Mouse (Mus musculus): ENCODE measurements at regions not wholly inside any gene's neighbourhood (a gene's known extent, or its start where the extent isn't known, plus 50 kb on each side); places are given as distances from the start of the nearest gene placed in this dataset.
"Not testable (repeated sequence)": the region's sequence is repeated elsewhere in the genome, so short reads cannot be mapped to it uniquely, and the experiment has no call there.

GRCm38 (mm10) chr12:21680026-21680425 lies 262.6 kb upstream of the Ywhaq start:
- H3K9me3 ChIP-seq (ENCODE audit: control insufficient read depth, low read length); ATAC-seq (replicated peaks; ENCODE audit: low FRiP score, low TSS enrichment, low read depth); DNase-seq (ENCODE audit: low spot score); H3K4me2 ChIP-seq (ENCODE audit: low read length); H3K4me1 ChIP-seq (replicated peaks; ENCODE audit: control insufficient read depth, insufficient read depth, low read length); H3K27me3 ChIP-seq (replicated peaks; ENCODE audit: control insufficient read depth, insufficient read depth, low read length); H3K27ac ChIP-seq (ENCODE audit: low read depth); H3K36me3 ChIP-seq (ENCODE audit: control insufficient read depth, insufficient read depth, low read length); H3K4me3 ChIP-seq (ENCODE audit: low read depth, low read length); H3K9ac ChIP-seq (ENCODE audit: low read length): not testable (repeated sequence)
- 27% methylated on average over 3 of the region's 4 CpGs for WGBS

GRCm38 (mm10) chr12:21649381-21649780 lies 231.9 kb upstream of the Ywhaq start:
- not testable (repeated sequence) for H3K4me2 ChIP-seq (ENCODE audit: low read length); DNase-seq (ENCODE audit: low spot score); H3K27ac ChIP-seq (ENCODE audit: low read depth); H3K9ac ChIP-seq (ENCODE audit: low read length); H3K4me3 ChIP-seq (ENCODE audit: low read depth, low read length); H3K4me1 ChIP-seq (replicated peaks; ENCODE audit: control insufficient read depth, insufficient read depth, low read length); H3K36me3 ChIP-seq (ENCODE audit: control insufficient read depth, insufficient read depth, low read length); ATAC-seq (replicated peaks; ENCODE audit: low FRiP score, low TSS enrichment, low read depth); H3K27me3 ChIP-seq (replicated peaks; ENCODE audit: control insufficient read depth, insufficient read depth, low read length)
- peaks cover 17% of the 10 kb centered on the region for H3K9me3 ChIP-seq (ENCODE audit: control insufficient read depth, low read length)
- 89% methylated on average over 8 of the region's 8 CpGs for WGBS

GRCm38 (mm10) chr12:21613781-21614180 lies 196.3 kb upstream of the Ywhaq start:
- H3K27me3 ChIP-seq (replicated peaks; ENCODE audit: control insufficient read depth, insufficient read depth, low read length); H3K9me3 ChIP-seq (ENCODE audit: control insufficient read depth, low read length); H3K9ac ChIP-seq (ENCODE audit: low read length); H3K36me3 ChIP-seq (ENCODE audit: control insufficient read depth, insufficient read depth, low read length); H3K4me1 ChIP-seq (replicated peaks; ENCODE audit: control insufficient read depth, insufficient read depth, low read length); H3K27ac ChIP-seq (ENCODE audit: low read depth); ATAC-seq (replicated peaks; ENCODE audit: low FRiP score, low TSS enrichment, low read depth); H3K4me2 ChIP-seq (ENCODE audit: low read length); H3K4me3 ChIP-seq (ENCODE audit: low read depth, low read length): not testable (repeated sequence)
- peak; percentile 97 for DNase-seq (ENCODE audit: low spot score)
- 19% methylated on average over 2 of the region's 2 CpGs for WGBS

GRCm38 (mm10) chr12:21568415-21569040 lies 151.1 kb upstream of the Ywhaq start:
- DNase-seq (ENCODE audit: low spot score) (no peak), ATAC-seq (replicated peaks; ENCODE audit: low FRiP score, low TSS enrichment, low read depth) (no peak)
- no peak overlapping the region for H3K9ac ChIP-seq (ENCODE audit: low read length)
- WGBS: 68% methylated on average over 7 of the region's 7 CpGs
- H3K9me3 ChIP-seq (ENCODE audit: control insufficient read depth, low read length): no peaks in the 10 kb centered on the region
- H3K4me3 ChIP-seq (ENCODE audit: low read depth, low read length): no peak overlapping the region
- H3K27ac ChIP-seq (ENCODE audit: low read depth): no peak overlapping the region
- H3K4me1 ChIP-seq (replicated peaks; ENCODE audit: control insufficient read depth, insufficient read depth, low read length): no peaks in the 10 kb centered on the region
- no peak overlapping the region for H3K4me2 ChIP-seq (ENCODE audit: low read length)
- no peaks in the 10 kb centered on the region for H3K36me3 ChIP-seq (ENCODE audit: control insufficient read depth, insufficient read depth, low read length)
- H3K27me3 ChIP-seq (replicated peaks; ENCODE audit: control insufficient read depth, insufficient read depth, low read length): no peaks in the 10 kb centered on the region

DNA sequence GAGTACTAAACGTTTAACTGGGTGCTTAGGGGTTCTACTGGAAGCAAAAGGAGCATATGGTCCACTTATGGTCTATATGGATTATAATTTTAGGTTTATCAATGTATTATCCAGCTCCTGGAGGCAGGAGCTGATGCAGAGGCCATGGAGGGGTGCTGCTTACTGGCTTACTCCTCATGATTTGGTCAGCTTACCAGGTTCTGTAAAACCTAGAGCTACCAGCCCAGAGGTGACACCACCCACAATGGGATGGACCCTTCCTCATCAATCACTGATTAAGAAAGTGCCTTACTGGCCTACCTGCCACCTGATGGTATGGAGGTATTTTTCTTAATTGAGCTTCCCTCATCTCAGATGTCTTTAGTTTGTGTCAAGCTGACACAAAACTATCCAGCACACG lies 126.5 kb upstream of the Ywhaq start:
- H3K4me2 ChIP-seq (ENCODE audit: low read length); H3K9ac ChIP-seq (ENCODE audit: low read length); ATAC-seq (replicated peaks; ENCODE audit: low FRiP score, low TSS enrichment, low read depth); DNase-seq (ENCODE audit: low spot score); H3K4me3 ChIP-seq (ENCODE audit: low read depth, low read length); H3K9me3 ChIP-seq (ENCODE audit: control insufficient read depth, low read length); H3K4me1 ChIP-seq (replicated peaks; ENCODE audit: control insufficient read depth, insufficient read depth, low read length); H3K36me3 ChIP-seq (ENCODE audit: control insufficient read depth, insufficient read depth, low read length); H3K27ac ChIP-seq (ENCODE audit: low read depth); H3K27me3 ChIP-seq (replicated peaks; ENCODE audit: control insufficient read depth, insufficient read depth, low read length): not testable (repeated sequence)
- WGBS: 64% methylated on average over 2 of the region's 2 CpGs

GRCm38 (mm10) chr12:21543153-21543894 lies 125.9 kb upstream of the Ywhaq start:
- not testable (repeated sequence) for H3K4me1 ChIP-seq (replicated peaks; ENCODE audit: control insufficient read depth, insufficient read depth, low read length); H3K27ac ChIP-seq (ENCODE audit: low read depth); H3K9me3 ChIP-seq (ENCODE audit: control insufficient read depth, low read length); H3K27me3 ChIP-seq (replicated peaks; ENCODE audit: control insufficient read depth, insufficient read depth, low read length); H3K36me3 ChIP-seq (ENCODE audit: control insufficient read depth, insufficient read depth, low read length)
- Histone ChIP-seq H3K4me3 (ENCODE audit: low read depth, low read length) (peak overlapping the region; percentile 44), H3K4me2 (ENCODE audit: low read length) (peak overlapping the region; percentile 52), H3K9ac (ENCODE audit: low read length) (peak overlapping the region; percentile 34)
- WGBS: 2% methylated on average over 34 of the region's 34 CpGs
- peak; percentile 86 for DNase-seq (ENCODE audit: low spot score)
- ATAC-seq (replicated peaks; ENCODE audit: low FRiP score, low TSS enrichment, low read depth): peak; percentile 94

GRCm38 (mm10) chr12:21531766-21532165 lies 114.3 kb upstream of the Ywhaq start:
- no peaks in the 10 kb centered on the region for H3K36me3 ChIP-seq (ENCODE audit: control insufficient read depth, insufficient read depth, low read length)
- H3K27me3 ChIP-seq (replicated peaks; ENCODE audit: control insufficient read depth, insufficient read depth, low read length): no peaks in the 10 kb centered on the region
- ATAC-seq (replicated peaks; ENCODE audit: low FRiP score, low TSS enrichment, low read depth) (no peak), DNase-seq (ENCODE audit: low spot score) (no peak)
- H3K4me1 ChIP-seq (replicated peaks; ENCODE audit: control insufficient read depth, insufficient read depth, low read length): no peaks in the 10 kb centered on the region
- H3K9ac ChIP-seq (ENCODE audit: low read length): no peak overlapping the region
- H3K4me2 ChIP-seq (ENCODE audit: low read length): no peak overlapping the region
- H3K9me3 ChIP-seq (ENCODE audit: control insufficient read depth, low read length): no peaks in the 10 kb centered on the region
- no peak overlapping the region for H3K27ac ChIP-seq (ENCODE audit: low read depth)
- WGBS: 80% methylated on average over 3 of the region's 3 CpGs
- no peak overlapping the region for H3K4me3 ChIP-seq (ENCODE audit: low read depth, low read length)

DNA sequence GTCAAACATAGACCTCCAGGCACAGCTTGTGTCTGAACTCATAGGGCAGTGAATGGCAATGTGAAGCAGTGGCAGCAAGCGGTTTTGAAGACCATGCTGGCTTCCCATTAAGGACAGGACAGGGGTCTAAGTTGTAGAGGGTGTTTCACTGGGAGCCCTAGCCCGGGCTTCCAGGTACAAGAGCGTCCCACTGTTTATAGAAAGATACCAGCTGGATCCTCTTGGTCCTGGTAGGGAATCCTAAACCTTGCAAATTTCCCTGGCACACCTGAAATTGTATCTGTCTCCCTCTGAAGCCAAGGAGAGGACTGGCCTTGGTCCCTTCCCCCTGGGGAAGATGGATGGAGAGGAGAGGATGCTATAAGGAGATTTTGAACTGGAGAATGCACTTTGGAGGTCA lies 111.9 kb upstream of the Ywhaq start:
- 85% methylated on average over 3 of the region's 3 CpGs for WGBS
- not testable (repeated sequence) for DNase-seq (ENCODE audit: low spot score)

DNA sequence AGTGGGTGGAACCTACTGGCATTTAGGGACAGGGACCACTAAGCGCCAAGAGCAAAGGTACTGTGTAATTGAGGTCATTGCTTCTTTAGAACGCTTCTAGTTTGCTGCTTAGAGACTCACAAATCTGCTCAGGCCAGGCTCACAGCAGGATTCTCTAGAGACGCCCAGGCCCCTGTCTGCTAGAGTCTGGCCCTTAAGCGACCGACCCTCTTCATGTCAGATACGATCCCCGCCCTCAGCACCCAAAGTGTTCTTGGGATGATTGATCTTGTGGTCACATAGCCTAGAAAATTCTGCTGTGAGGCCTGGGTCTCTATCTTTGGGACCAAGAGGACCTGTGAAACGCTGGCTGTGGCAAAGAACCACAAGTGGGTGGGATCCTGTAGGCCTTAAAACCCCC lies 109.9 kb upstream of the Ywhaq start:
- not testable (repeated sequence) for H3K4me1 ChIP-seq (replicated peaks; ENCODE audit: control insufficient read depth, insufficient read depth, low read length); H3K27ac ChIP-seq (ENCODE audit: low read depth); H3K9ac ChIP-seq (ENCODE audit: low read length); ATAC-seq (replicated peaks; ENCODE audit: low FRiP score, low TSS enrichment, low read depth); H3K9me3 ChIP-seq (ENCODE audit: control insufficient read depth, low read length); H3K27me3 ChIP-seq (replicated peaks; ENCODE audit: control insufficient read depth, insufficient read depth, low read length); H3K4me2 ChIP-seq (ENCODE audit: low read length); H3K4me3 ChIP-seq (ENCODE audit: low read depth, low read length); DNase-seq (ENCODE audit: low spot score); H3K36me3 ChIP-seq (ENCODE audit: control insufficient read depth, insufficient read depth, low read length)
- WGBS: 91% methylated on average over 8 of the region's 8 CpGs

More for the DNA sequence above, 111.9 kb upstream of the Ywhaq start:
- not testable (repeated sequence) for H3K9me3 ChIP-seq (ENCODE audit: control insufficient read depth, low read length); H3K4me2 ChIP-seq (ENCODE audit: low read length); H3K36me3 ChIP-seq (ENCODE audit: control insufficient read depth, insufficient read depth, low read length); H3K27me3 ChIP-seq (replicated peaks; ENCODE audit: control insufficient read depth, insufficient read depth, low read length); ATAC-seq (replicated peaks; ENCODE audit: low FRiP score, low TSS enrichment, low read depth); H3K27ac ChIP-seq (ENCODE audit: low read depth); H3K9ac ChIP-seq (ENCODE audit: low read length); H3K4me3 ChIP-seq (ENCODE audit: low read depth, low read length); H3K4me1 ChIP-seq (replicated peaks; ENCODE audit: control insufficient read depth, insufficient read depth, low read length)

All from intestine, embryonic 14.5 days (tissue).